Mouse (Mus musculus): ENCODE results near the gene Gdpd3.

DNA sequence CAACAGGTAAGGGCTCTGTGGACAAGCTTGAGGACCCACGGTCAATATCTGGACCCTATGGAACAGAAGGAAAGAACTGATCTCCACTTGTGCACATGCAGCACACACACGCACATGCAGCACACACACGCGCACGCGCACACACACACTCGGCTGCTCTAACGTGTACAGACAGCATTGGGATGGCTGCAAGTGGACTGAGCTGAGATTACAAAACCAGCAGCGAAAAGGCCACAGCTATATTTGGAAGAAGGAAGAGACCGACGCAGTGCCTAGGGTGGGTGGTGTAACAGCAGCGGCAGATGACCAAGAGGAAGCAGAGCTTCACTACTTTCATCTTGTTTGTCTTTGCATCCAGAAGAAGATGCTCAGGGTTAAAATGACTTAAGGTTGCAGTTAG, 20.1 kb upstream of the Gdpd3 start:
- TF ChIP-seq ZKSCAN1 (IDR thresholded peaks at IDR 0.05; ENCODE audit: borderline replicate concordance, low read depth, low read length) (no peak), ELF1 (IDR thresholded peaks at IDR 0.05; ENCODE audit: low read depth, low read length) (0 out of 2 replicates have a peak, but pooled peaks have one; percentile 37), CTCF (conservative IDR thresholded peaks at IDR 0.05 in 1 of 2, IDR thresholded peaks at IDR 0.05 in 1 of 2; ENCODE audit: low read depth in 2 of 2, low read length in 2 of 2) (no peak), RCOR1 (conservative IDR thresholded peaks at IDR 0.05; ENCODE audit: low read depth, low read length) (no peak), MAX (IDR thresholded peaks at IDR 0.05; ENCODE audit: low read length) (no peak), HCFC1 (IDR thresholded peaks at IDR 0.05; ENCODE audit: low read depth, low read length) (no peak), POLR2A (IDR thresholded peaks at IDR 0.05; ENCODE audit: low read depth, low read length) (no peak), EP300 (IDR thresholded peaks at IDR 0.05; ENCODE audit: low read length) (no peak), SIN3A (IDR thresholded peaks at IDR 0.05; ENCODE audit: low read length) (no peak)

Measured in CH12.LX (cell line).